Mouse (Mus musculus): ENCODE results near the gene Smu1.
"Not testable (repeated sequence)": the region's sequence is repeated elsewhere in the genome, so short reads cannot be mapped to it uniquely, and the experiment has no call there.

Gene Smu1

GRCm38 (mm10) chr4:40757780-40758420, at the start of gene Smu1:
Smu1 (minus strand) TSS chr4:40757923.
- DNase-seq (ENCODE audit: low read depth, low spot score) = peak; percentile 92

GRCm38 (mm10) chr4:40807382-40807781, 49.7 kb upstream of the Smu1 start:
- DNase-seq (ENCODE audit: low read depth, low spot score) = no peak

GRCm38 (mm10) chr4:40805401-40805800, 47.7 kb upstream of the Smu1 start:
- DNase-seq (ENCODE audit: low read depth, low spot score) = peak; percentile 15

GRCm38 (mm10) chr4:40802787-40803186, 45.1 kb upstream of the Smu1 start:
- no peak for DNase-seq (ENCODE audit: low read depth, low spot score)

- DNase-seq (ENCODE audit: low read depth, low spot score) = no peak
Observed at GRCm38 (mm10) chr4:40801908-40802307, 44.2 kb upstream of the Smu1 start.

GRCm38 (mm10) chr4:40800873-40801272, 43.1 kb upstream of the Smu1 start:
- DNase-seq (ENCODE audit: low read depth, low spot score) = no peak

- not testable (repeated sequence) for DNase-seq (ENCODE audit: low read depth, low spot score)
Observed at GRCm38 (mm10) chr4:40798833-40799555, 41.3 kb upstream of the Smu1 start.

- DNase-seq (ENCODE audit: low read depth, low spot score) = no peak
Observed at GRCm38 (mm10) chr4:40795761-40796160, 38.0 kb upstream of the Smu1 start.

GRCm38 (mm10) chr4:40794320-40794719, 36.6 kb upstream of the Smu1 start:
- DNase-seq (ENCODE audit: low read depth, low spot score) = no peak

GRCm38 (mm10) chr4:40791176-40791575, 33.5 kb upstream of the Smu1 start:
- DNase-seq (ENCODE audit: low read depth, low spot score) = no peak

- no peak for DNase-seq (ENCODE audit: low read depth, low spot score)
Observed at GRCm38 (mm10) chr4:40786578-40786977, 28.9 kb upstream of the Smu1 start.

GRCm38 (mm10) chr4:40785620-40786166, 28.0 kb upstream of the Smu1 start:
- no peak for DNase-seq (ENCODE audit: low read depth, low spot score)

GRCm38 (mm10) chr4:40784556-40785169, 26.9 kb upstream of the Smu1 start:
- no peak for DNase-seq (ENCODE audit: low read depth, low spot score)

GRCm38 (mm10) chr4:40783049-40783448, 25.3 kb upstream of the Smu1 start:
- no peak for DNase-seq (ENCODE audit: low read depth, low spot score)

- no peak for DNase-seq (ENCODE audit: low read depth, low spot score)
Observed at GRCm38 (mm10) chr4:40781797-40782495, 24.2 kb upstream of the Smu1 start.

- no peak for DNase-seq (ENCODE audit: low read depth, low spot score)
Observed at GRCm38 (mm10) chr4:40781143-40781542, 23.4 kb upstream of the Smu1 start.

GRCm38 (mm10) chr4:40778656-40779055, 20.9 kb upstream of the Smu1 start:
- DNase-seq (ENCODE audit: low read depth, low spot score) = no peak

GRCm38 (mm10) chr4:40777116-40777515, 19.4 kb upstream of the Smu1 start:
- DNase-seq (ENCODE audit: low read depth, low spot score) = no peak

- no peak for DNase-seq (ENCODE audit: low read depth, low spot score)
Observed at GRCm38 (mm10) chr4:40776416-40776815, 18.7 kb upstream of the Smu1 start.

- peak; percentile 65 for DNase-seq (ENCODE audit: low read depth, low spot score)
Observed at GRCm38 (mm10) chr4:40774279-40775259, 16.8 kb upstream of the Smu1 start.

GRCm38 (mm10) chr4:40759876-40760275, 2.2 kb upstream of the Smu1 start:
- no peak for DNase-seq (ENCODE audit: low read depth, low spot score)
